Mouse (Mus musculus): ENCODE measurements around the gene Brip1. TPM values are rescaled to one million over a fixed set of nuclear protein-coding genes. Genes with fewer than 3 reads are reported as not detected.

Gene Brip1
- 0.88 and 1.1 TPM in 2 replicates for polyA plus RNA-seq (2012; rRNA removed)

DNA sequence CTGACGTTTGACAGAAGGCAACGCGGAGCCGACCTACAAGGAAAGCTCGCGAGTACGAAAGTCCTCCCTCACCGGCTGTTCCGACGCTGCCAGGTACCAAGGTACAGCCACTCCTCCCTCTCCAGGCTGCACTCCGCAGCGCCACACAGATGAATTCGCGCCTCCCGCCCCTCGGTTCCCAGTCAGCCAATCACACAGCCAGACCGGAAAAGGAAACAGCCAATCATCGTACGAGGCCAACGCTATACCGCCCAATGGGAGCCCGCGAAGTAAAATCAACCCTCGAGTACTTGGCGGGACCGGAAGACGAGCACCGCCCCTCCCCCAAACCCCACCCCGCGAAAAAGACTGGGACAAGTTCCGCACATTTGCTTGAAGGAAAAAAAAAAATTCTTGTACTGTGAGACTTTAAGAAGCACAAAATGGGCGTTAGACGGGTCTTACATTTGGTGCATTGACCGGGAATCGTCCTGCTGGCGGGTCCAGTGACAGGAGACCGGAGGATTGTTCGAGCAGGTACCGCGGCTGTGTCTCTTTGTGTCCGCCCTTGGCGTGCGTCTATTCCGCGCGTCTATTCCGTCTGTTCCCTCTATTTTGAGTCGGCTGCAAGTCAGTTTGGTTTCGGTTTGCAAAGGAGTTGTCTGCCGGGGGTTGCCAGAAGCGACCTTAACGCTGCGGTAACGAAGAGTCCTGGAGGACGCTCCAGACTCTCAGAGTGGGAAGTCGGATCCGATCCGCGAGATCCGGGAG lies at the start of gene Brip1:
TSS of gene Brip1 (minus strand) at position 157 of the 750 bp plus-strand sequence.
- Histone ChIP-seq H3K4me3 (ENCODE audit: control insufficient read depth, low read depth, low read length) (peak within 1 kb of the TSS; percentile 89), H3K4me1 (ENCODE audit: control insufficient read depth, insufficient read depth, low read length) (peaks cover 5% of the 10 kb centered on the region), H3K27me3 (ENCODE audit: control insufficient read depth, insufficient read depth, low read length) (no peaks in the 10 kb centered on the region), H3K27ac (ENCODE audit: control insufficient read depth, insufficient read depth, low read depth, low read length) (peak within 1 kb of the TSS; percentile 91), H3K36me3 (ENCODE audit: control insufficient read depth, insufficient read depth, low read length) (no peaks in the 10 kb centered on the region)
- peak; percentile 72 for TF ChIP-seq POLR2A (IDR thresholded peaks at IDR 0.05; ENCODE audit: control insufficient read depth, low read depth, low read length)
- no peak for TF ChIP-seq CTCF (IDR thresholded peaks at IDR 0.05; ENCODE audit: control insufficient read depth, insufficient read depth, insufficient replicate concordance, low read depth, low read length)

GRCm38 (mm10) chr11:86232446-86232845 lies 31.5 kb upstream of the Brip1 start:
- Histone ChIP-seq H3K27ac (ENCODE audit: control insufficient read depth, insufficient read depth, low read depth, low read length) (no peak overlapping the region), H3K36me3 (ENCODE audit: control insufficient read depth, insufficient read depth, low read length) (peaks cover 3% of the 10 kb centered on the region), H3K27me3 (ENCODE audit: control insufficient read depth, insufficient read depth, low read length) (no peaks in the 10 kb centered on the region), H3K4me1 (ENCODE audit: control insufficient read depth, insufficient read depth, low read length) (no peaks in the 10 kb centered on the region), H3K4me3 (ENCODE audit: control insufficient read depth, low read depth, low read length) (no peak overlapping the region)
- TF ChIP-seq CTCF (IDR thresholded peaks at IDR 0.05; ENCODE audit: control insufficient read depth, insufficient read depth, insufficient replicate concordance, low read depth, low read length) = no peak
- TF ChIP-seq POLR2A (IDR thresholded peaks at IDR 0.05; ENCODE audit: control insufficient read depth, low read depth, low read length) = no peak

DNA sequence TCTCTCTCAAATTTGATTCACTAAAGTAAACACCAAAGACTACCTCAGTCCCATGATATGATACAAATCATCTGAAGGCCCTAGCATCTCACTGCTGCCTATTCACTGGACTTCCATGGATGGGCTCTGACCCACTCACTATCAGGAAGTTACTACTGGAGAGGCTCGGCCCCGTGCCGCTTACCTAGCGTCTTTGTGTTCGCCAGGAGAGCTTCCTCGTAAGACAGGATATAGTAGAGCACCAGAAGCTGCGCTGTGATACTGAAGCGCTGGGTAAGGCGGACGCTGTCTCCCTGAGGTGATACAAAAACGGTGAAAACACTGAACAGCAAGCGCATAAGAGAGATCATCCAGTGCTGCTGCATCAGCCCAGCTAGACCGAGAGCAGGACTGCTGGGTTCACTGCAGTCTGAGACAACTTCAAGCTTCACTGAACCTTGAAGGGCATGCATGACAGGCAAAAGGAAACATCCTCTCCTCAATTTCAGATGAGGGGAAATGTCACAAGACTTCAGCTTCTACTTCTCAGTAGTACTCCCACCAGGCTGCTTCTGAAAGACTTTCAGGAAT lies 30.9 kb upstream of the Brip1 start:
- no peak overlapping the region for H3K27ac ChIP-seq (ENCODE audit: control insufficient read depth, insufficient read depth, low read depth, low read length)
- peaks cover 3% of the 10 kb centered on the region for H3K36me3 ChIP-seq (ENCODE audit: control insufficient read depth, insufficient read depth, low read length)

GRCm38 (mm10) chr11:86226646-86227180 lies 25.7 kb upstream of the Brip1 start:
- Histone ChIP-seq H3K27ac (ENCODE audit: control insufficient read depth, insufficient read depth, low read depth, low read length) (no peak overlapping the region), H3K27me3 (ENCODE audit: control insufficient read depth, insufficient read depth, low read length) (no peaks in the 10 kb centered on the region), H3K4me1 (ENCODE audit: control insufficient read depth, insufficient read depth, low read length) (no peaks in the 10 kb centered on the region), H3K36me3 (ENCODE audit: control insufficient read depth, insufficient read depth, low read length) (peaks cover under 1% of the 10 kb centered on the region), H3K4me3 (ENCODE audit: control insufficient read depth, low read depth, low read length) (no peak overlapping the region)
- TF ChIP-seq CTCF (IDR thresholded peaks at IDR 0.05; ENCODE audit: control insufficient read depth, insufficient read depth, insufficient replicate concordance, low read depth, low read length) (no peak), POLR2A (IDR thresholded peaks at IDR 0.05; ENCODE audit: control insufficient read depth, low read depth, low read length) (no peak)

More for the DNA sequence above, 30.9 kb upstream of the Brip1 start:
- H3K27me3 ChIP-seq (ENCODE audit: control insufficient read depth, insufficient read depth, low read length) = no peaks in the 10 kb centered on the region
- H3K4me3 ChIP-seq (ENCODE audit: control insufficient read depth, low read depth, low read length) = no peak overlapping the region
- H3K4me1 ChIP-seq (ENCODE audit: control insufficient read depth, insufficient read depth, low read length) = no peaks in the 10 kb centered on the region
- TF ChIP-seq POLR2A (IDR thresholded peaks at IDR 0.05; ENCODE audit: control insufficient read depth, low read depth, low read length) (no peak), CTCF (IDR thresholded peaks at IDR 0.05; ENCODE audit: control insufficient read depth, insufficient read depth, insufficient replicate concordance, low read depth, low read length) (no peak)

GRCm38 (mm10) chr11:86225761-86226160 lies 24.8 kb upstream of the Brip1 start:
- no peaks in the 10 kb centered on the region for H3K4me1 ChIP-seq (ENCODE audit: control insufficient read depth, insufficient read depth, low read length)
- no peak overlapping the region for H3K27ac ChIP-seq (ENCODE audit: control insufficient read depth, insufficient read depth, low read depth, low read length)
- no peaks in the 10 kb centered on the region for H3K36me3 ChIP-seq (ENCODE audit: control insufficient read depth, insufficient read depth, low read length)
- TF ChIP-seq CTCF (IDR thresholded peaks at IDR 0.05; ENCODE audit: control insufficient read depth, insufficient read depth, insufficient replicate concordance, low read depth, low read length) = no peak
- TF ChIP-seq POLR2A (IDR thresholded peaks at IDR 0.05; ENCODE audit: control insufficient read depth, low read depth, low read length) = no peak
- H3K4me3 ChIP-seq (ENCODE audit: control insufficient read depth, low read depth, low read length) = no peak overlapping the region
- no peaks in the 10 kb centered on the region for H3K27me3 ChIP-seq (ENCODE audit: control insufficient read depth, insufficient read depth, low read length)

- Histone ChIP-seq H3K27me3 (ENCODE audit: control insufficient read depth, insufficient read depth, low read length) (no peaks in the 10 kb centered on the region), H3K4me3 (ENCODE audit: control insufficient read depth, low read depth, low read length) (no peak overlapping the region), H3K36me3 (ENCODE audit: control insufficient read depth, insufficient read depth, low read length) (no peaks in the 10 kb centered on the region), H3K4me1 (ENCODE audit: control insufficient read depth, insufficient read depth, low read length) (no peaks in the 10 kb centered on the region), H3K27ac (ENCODE audit: control insufficient read depth, insufficient read depth, low read depth, low read length) (no peak overlapping the region)
- TF ChIP-seq POLR2A (IDR thresholded peaks at IDR 0.05; ENCODE audit: control insufficient read depth, low read depth, low read length) = no peak
- no peak for TF ChIP-seq CTCF (IDR thresholded peaks at IDR 0.05; ENCODE audit: control insufficient read depth, insufficient read depth, insufficient replicate concordance, low read depth, low read length)
Observed at GRCm38 (mm10) chr11:86211803-86212202, 10.8 kb upstream of the Brip1 start.

- TF ChIP-seq POLR2A (IDR thresholded peaks at IDR 0.05; ENCODE audit: control insufficient read depth, low read depth, low read length) (no peak), CTCF (IDR thresholded peaks at IDR 0.05; ENCODE audit: control insufficient read depth, insufficient read depth, insufficient replicate concordance, low read depth, low read length) (no peak)
- no peaks in the 10 kb centered on the region for H3K27me3 ChIP-seq (ENCODE audit: control insufficient read depth, insufficient read depth, low read length)
- no peak overlapping the region for H3K4me3 ChIP-seq (ENCODE audit: control insufficient read depth, low read depth, low read length)
- no peak overlapping the region for H3K27ac ChIP-seq (ENCODE audit: control insufficient read depth, insufficient read depth, low read depth, low read length)
- H3K4me1 ChIP-seq (ENCODE audit: control insufficient read depth, insufficient read depth, low read length) = no peaks in the 10 kb centered on the region
- H3K36me3 ChIP-seq (ENCODE audit: control insufficient read depth, insufficient read depth, low read length) = no peaks in the 10 kb centered on the region
Observed at GRCm38 (mm10) chr11:86209123-86209522, 8.1 kb upstream of the Brip1 start.
